Mouse (Mus musculus) limb, embryonic 11.5 days (tissue): ENCODE measurements at regions not wholly inside any gene's neighbourhood (a gene's known extent, or its start where the extent isn't known, plus 50 kb on each side); places are given as distances from the start of the nearest gene placed in this dataset.
A peak's percentile ranks its signal among the peaks of the same experiment; 100 is the strongest.

Source experiments
- ATAC-seq: fragments of 200-750 bp; cut with Nextera tagmentation; 2 replicates; pipeline ENCODE4 v1.8.0; 2017; ENCODE audit warnings: low read depth; ENCODE audit not compliant: insufficient number of reproducible peaks, low FRiP score, low TSS enrichment
- DNase-seq: peaks from one replicate; pipeline ENCODE4 v3.0.0-alpha.2; 2015; ENCODE audit warnings: low spot score
- H3K27ac ChIP-seq: fragments of 300-500 bp; sonication (generic); replicated peaks from 2 replicates; pipeline ENCODE4 v1.5.1; 2014; ENCODE audit warnings: low read depth, mild to moderate bottlenecking, low read length
- H3K27me3 ChIP-seq: fragments of 300-500 bp; sonication (generic); 2 replicates; pipeline ENCODE4 v1.6.1; 2014; ENCODE audit warnings: mild to moderate bottlenecking, low read length, mixed read lengths; ENCODE audit not compliant: control insufficient read depth, insufficient read depth
- H3K36me3 ChIP-seq: fragments of 300-500 bp; sonication (generic); 2 replicates; pipeline ENCODE4 v1.6.1; 2014; ENCODE audit warnings: mild to moderate bottlenecking, low read length, moderate library complexity, mixed read lengths; ENCODE audit not compliant: control insufficient read depth, insufficient read depth
- H3K4me1 ChIP-seq: fragments of 300-500 bp; sonication (generic); 2 replicates; pipeline ENCODE4 v1.6.1; 2014; ENCODE audit warnings: low read length, mixed read lengths; ENCODE audit not compliant: control insufficient read depth, insufficient read depth
- H3K4me2 ChIP-seq: fragments of 300-500 bp; sonication (generic); 2 replicates; pipeline ENCODE4 v1.6.1; 2014; ENCODE audit warnings: low read depth, mild to moderate bottlenecking, moderate library complexity; ENCODE audit not compliant: severe bottlenecking
- H3K4me3 ChIP-seq: fragments of 300-500 bp; sonication (generic); 2 replicates; pipeline ENCODE4 v1.5.1; 2014; ENCODE audit warnings: low read depth, low read length
- H3K9ac ChIP-seq: fragments of 300-500 bp; sonication (generic); 2 replicates; pipeline ENCODE4 v1.6.1; 2014; ENCODE audit warnings: mild to moderate bottlenecking, low read length
- H3K9me3 ChIP-seq: fragments of 300-500 bp; sonication (generic); 2 replicates; pipeline ENCODE4 v1.6.1; 2016; ENCODE audit warnings: low read length; ENCODE audit not compliant: control insufficient read depth
- WGBS: fragments of 180-500 bp; shearing (Covaris S2); extraction: QIAGEN DNeasy Blood & Tissue Kit; methylation state at CpG from one replicate; pipeline ENCODE4 v1.1.7; 2014; 5-methylcytosine and 5-hydroxymethylcytosine counted together

DNA sequence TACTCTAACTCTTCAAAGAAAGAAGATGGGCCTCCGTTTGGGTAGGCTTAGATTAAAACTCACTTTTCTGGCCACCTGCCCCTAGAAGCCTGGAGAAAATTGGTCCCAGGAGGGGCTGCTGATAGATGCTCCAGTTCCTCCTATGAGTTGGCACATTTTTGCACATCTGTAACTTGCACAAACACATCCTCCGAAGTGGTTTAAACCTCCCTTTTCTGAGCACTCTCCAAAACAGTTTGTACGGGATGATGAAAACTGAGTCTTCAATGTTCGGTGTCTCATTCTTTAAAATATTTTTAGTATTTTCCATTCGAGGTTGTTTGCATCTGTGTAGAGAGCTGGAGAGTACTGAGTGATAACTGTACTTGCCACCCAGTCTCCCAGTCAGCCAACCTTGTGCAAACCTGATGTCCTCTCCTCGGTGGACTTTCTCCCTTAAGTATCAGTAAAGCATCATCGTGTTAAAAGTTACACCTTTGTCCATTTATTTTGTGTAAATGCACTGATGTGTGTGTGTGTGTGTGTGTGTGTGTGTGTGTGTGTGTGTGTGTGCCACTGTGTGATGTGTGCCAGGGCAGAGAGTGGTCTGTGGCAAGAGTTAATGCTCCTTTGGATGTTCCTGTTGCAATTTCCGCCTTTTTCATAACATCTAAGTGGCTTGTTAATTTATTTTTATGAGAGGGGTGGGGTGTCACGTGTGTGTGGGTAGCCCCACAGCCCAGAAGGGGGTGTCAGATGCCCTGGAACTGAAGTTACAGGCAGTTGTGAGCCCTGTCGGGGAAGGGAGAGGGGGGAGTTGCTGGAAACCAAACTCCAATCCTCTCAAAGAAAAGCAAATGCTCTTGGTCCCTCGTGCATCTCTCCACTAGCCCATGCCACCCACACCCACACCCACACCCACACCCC, 51.8 kb upstream of the Hnrnpa3 start:
- Histone ChIP-seq H3K4me1 (peaks cover 30% of the 10 kb centered on the region), H3K4me3 (no peak overlapping the region), H3K27ac (no peak overlapping the region), H3K4me2 (no peak overlapping the region), H3K9me3 (no peaks in the 10 kb centered on the region), H3K27me3 (no peaks in the 10 kb centered on the region), H3K9ac (no peak overlapping the region; the same call in 1 of the 2 replicates), H3K36me3 (no peaks in the 10 kb centered on the region)
- DNase-seq (no peak), ATAC-seq (no peak)
- 50% methylated on average over 11 of the region's 11 CpGs for WGBS

GRCm38 (mm10) chr2:75607958-75608357, 51.1 kb upstream of the Hnrnpa3 start:
- Histone ChIP-seq H3K27ac (no peak overlapping the region; the same call in 1 of the 2 replicates), H3K36me3 (no peaks in the 10 kb centered on the region), H3K4me3 (no peak overlapping the region), H3K4me1 (peaks cover 34% of the 10 kb centered on the region), H3K9me3 (no peaks in the 10 kb centered on the region), H3K4me2 (0 out of 2 replicates have a peak overlapping the region, but pooled peaks have one; percentile 11), H3K9ac (no peak overlapping the region; the same call in 1 of the 2 replicates), H3K27me3 (no peaks in the 10 kb centered on the region)
- DNase-seq (peak; percentile 52), ATAC-seq (no peak)
- 24% methylated on average over 10 of the region's 10 CpGs for WGBS

- peak; percentile 64 for DNase-seq
- Histone ChIP-seq H3K4me3 (no peak overlapping the region), H3K4me1 (peaks cover 36% of the 10 kb centered on the region), H3K9ac (no peak overlapping the region), H3K9me3 (no peaks in the 10 kb centered on the region), H3K27ac (peak overlapping the region; percentile 73), H3K27me3 (no peaks in the 10 kb centered on the region), H3K36me3 (no peaks in the 10 kb centered on the region), H3K4me2 (peak overlapping the region; percentile 31; the same call in 1 of the 2 replicates)
- WGBS: 25% methylated on average over 15 of the region's 15 CpGs
- ATAC-seq: peak; percentile 36; the same call in 1 of the 2 replicates
These were observed 50.6 kb upstream of the Hnrnpa3 start for GRCm38 (mm10) chr2:75608482-75608881.

DNA sequence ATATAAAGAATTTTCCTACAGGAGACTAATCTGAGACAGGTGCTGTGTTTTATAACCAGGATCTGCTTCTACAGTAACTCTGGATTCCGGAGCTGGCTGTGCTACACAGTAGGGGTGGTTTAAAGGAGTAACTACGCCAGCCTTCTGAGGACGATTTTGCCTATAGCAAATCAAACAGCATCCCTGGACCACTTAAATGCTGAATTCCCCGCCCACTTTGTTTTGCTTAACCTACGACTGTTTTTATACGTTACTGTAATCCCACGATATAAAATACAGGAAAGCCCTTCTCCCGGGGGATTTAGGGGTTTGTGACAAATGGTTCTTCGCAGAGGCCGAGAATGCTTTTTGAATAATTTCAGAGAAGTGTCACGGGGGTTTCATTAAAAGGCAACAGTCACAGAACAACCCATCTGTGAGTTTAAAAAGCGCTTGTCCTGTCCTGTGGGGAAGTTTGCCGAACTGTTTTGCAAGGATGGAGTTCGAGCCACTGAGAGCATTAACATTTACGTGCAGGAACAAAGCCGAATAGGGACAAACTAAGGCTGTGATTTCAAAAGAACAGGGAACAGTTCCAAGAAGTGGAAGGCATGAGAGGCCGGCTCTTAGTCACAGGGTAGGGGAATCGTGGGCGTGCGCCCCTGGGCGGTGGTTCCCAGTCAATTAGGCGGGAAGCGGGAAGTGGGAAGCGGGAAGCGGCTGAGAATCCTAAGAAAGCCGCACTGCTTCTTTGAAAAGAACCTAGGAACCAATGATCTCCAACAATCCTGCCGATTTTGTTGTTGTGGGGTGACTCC, 49.7 kb upstream of the Hnrnpa3 start:
- WGBS: 9% methylated on average over 27 of the region's 27 CpGs
- Histone ChIP-seq H3K9ac (peak overlapping the region; percentile 39), H3K36me3 (no peaks in the 10 kb centered on the region), H3K27ac (0 out of 2 replicates have a peak overlapping the region, but pooled peaks have one; percentile 40), H3K4me2 (peak overlapping the region; percentile 47), H3K4me3 (peak overlapping the region; percentile 15; the same call in 1 of the 2 replicates), H3K27me3 (no peaks in the 10 kb centered on the region), H3K4me1 (peaks cover 38% of the 10 kb centered on the region), H3K9me3 (no peaks in the 10 kb centered on the region)
- DNase-seq (peak; percentile 56), ATAC-seq (peak; percentile 50; the same call in 1 of the 2 replicates)
